Mouse (Mus musculus) thymus, postnatal 10 days (tissue): Measurements from ENCODE around the gene Slc35b2.
A peak's percentile ranks its signal among the peaks of the same experiment; 100 is the strongest.

Experiments
- DNase-seq, 2 experiments: peaks; one replicate each; pipeline ENCODE4 v3.0.0; 2021; ENCODE audit warnings: low spot score in 2 of 2

Gene Slc35b2

GRCm38 (mm10) chr17:45545278-45545961, 18.3 kb upstream of the Slc35b2 start:
- no peak for DNase-seq

GRCm38 (mm10) chr17:45546941-45547340, 16.7 kb upstream of the Slc35b2 start:
- DNase-seq = no peak

DNA sequence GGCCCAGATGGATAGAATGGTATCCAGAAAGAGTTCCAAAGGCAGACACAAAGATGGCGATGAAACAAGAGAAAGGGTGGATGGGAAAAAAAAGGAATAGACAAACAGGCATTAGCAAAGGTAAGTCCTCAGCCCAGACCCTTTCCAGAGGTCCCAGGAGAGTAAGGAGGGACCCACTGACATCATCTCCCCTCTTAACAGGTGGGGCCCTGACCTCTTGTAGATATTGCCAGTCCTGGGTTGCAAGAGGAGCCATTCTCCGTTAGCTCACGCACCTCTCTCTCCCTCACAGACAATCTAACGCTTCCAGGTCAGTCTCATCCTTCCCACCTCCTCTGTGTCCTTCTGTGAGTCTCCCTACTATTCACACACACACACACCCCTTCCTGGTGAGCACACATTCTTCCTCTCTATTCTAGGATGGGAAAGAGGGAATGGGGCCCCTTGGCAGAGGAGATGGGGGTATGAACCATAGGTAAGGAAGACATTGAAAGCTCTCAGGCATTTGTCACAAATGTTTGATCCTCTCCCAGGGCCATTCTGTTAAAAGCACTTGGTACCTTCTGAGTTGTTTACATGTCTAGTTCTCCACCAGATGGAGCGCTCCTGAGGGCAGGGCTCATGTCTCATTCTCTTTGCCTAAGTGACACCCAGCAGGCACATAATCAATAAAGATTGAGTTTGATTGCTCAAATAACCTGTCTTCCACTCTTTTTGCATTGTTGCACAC, 16.0 kb upstream of the Slc35b2 start:
- DNase-seq = no peak

GRCm38 (mm10) chr17:45548541-45549512, 14.8 kb upstream of the Slc35b2 start:
- peak; percentile 50 to 65 for DNase-seq

DNA sequence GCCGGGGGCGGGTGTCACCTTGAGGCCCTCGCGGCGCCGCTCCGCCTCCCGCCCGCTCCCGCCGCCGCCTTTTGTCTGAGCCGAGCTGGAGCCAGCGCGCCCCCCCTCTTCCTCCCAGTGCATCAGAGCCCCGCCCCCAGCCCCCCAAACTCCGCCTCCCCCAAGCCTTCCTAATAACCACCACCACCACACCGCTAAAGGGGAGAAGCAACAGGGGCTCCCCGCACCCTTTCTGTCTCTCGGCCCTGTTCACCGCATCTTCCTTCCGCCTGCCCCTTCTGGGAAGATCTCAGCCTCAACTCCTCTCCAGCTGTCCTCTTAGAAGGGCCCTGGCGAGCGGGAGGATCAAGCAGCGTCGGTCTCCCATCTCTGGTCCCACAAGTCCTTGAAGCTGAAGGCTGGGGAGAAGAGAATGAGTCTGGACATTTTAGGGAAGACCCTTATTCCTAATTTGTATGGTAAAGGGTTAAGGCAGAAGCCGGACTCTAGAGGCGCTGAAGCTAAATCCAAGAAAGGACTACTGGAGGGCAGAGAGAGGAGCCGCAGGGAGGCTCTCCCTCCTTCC, 14.0 kb upstream of the Slc35b2 start, which contains the start of gene Tmem151b:
TSS of gene Tmem151b (minus strand) at position 61 of the 565 bp plus-strand sequence.
- DNase-seq = peak; percentile 27 to 64

GRCm38 (mm10) chr17:45550253-45550652, 13.4 kb upstream of the Slc35b2 start:
- DNase-seq = no peak

GRCm38 (mm10) chr17:45551249-45551796, 12.4 kb upstream of the Slc35b2 start:
- no peak for DNase-seq

DNA sequence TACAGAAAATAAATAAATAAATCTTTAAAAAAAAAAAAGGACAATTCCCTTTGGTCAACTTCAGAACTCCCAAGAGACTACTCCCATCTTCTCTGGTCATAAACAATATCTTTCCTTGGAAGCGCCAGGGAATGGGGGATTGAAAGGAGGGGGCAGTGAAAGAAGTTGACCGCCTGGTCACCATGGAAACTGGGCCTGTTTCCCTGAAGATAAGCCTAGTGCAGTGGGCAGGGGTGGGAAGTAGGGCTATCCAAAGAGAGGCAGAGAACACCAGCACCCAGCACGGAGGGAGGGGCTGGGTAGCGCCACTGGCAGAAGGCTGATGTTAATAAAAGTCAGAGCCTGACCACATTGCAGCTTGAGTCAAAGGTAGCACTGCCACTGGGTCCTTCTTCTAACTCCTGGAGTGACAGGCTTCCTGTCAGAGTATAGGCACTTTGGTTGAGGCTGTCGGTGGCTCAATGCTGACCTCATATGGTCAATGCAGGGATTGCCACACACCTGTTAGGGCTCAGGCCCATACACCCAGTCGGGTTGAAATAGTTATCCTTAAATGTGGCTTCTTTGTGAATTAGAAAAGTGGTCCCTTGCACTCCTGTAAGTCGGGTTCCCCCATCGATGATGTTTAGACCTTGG, 11.7 kb upstream of the Slc35b2 start:
- peak; percentile 74 to 84 for DNase-seq

GRCm38 (mm10) chr17:45553065-45553464, 10.6 kb upstream of the Slc35b2 start:
- no peak for DNase-seq

GRCm38 (mm10) chr17:45554420-45554819, 9.3 kb upstream of the Slc35b2 start:
- no peak for DNase-seq

- peak; percentile 95 to 98 for DNase-seq
Observed at GRCm38 (mm10) chr17:45555452-45556106, 8.1 kb upstream of the Slc35b2 start, which contains the start of gene Nfkbie. Gene Nfkbie (plus strand): TSS chr17:45555703.

GRCm38 (mm10) chr17:45556107-45556489, 7.6 kb upstream of the Slc35b2 start:
- no peak for DNase-seq

- DNase-seq = no peak
Observed at GRCm38 (mm10) chr17:45556514-45557245, 7.0 kb upstream of the Slc35b2 start.

DNA sequence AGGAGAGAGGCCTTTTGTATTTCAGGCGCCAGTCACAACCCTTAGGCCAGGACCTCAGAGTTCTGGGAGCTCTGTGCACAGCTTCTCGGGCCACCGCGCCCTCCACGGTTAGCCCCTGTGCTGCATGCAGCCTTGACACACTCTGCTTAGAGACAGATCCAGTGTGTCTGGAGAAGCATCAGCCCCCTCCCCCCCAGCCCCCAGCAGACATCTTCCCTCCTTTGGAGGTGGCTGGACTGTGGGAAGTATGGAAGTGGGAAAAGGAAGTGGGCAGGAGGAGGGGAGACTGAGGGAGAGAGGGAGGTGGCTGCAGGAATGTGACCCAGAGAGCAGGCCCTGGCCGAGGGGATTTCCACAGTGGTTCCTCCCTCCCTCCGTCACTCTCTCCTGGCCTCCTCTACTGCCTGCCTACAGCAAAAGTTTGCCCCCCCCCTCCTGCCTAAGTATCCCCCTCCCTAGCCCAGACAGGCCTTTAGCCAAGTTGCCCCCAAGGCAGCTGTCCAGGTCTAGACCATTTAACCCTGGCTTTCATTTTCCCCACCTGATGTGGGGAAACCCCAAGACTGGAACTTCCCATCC, 6.3 kb upstream of the Slc35b2 start:
- peak in 1 of 2 experiments; percentile 45 for DNase-seq

DNA sequence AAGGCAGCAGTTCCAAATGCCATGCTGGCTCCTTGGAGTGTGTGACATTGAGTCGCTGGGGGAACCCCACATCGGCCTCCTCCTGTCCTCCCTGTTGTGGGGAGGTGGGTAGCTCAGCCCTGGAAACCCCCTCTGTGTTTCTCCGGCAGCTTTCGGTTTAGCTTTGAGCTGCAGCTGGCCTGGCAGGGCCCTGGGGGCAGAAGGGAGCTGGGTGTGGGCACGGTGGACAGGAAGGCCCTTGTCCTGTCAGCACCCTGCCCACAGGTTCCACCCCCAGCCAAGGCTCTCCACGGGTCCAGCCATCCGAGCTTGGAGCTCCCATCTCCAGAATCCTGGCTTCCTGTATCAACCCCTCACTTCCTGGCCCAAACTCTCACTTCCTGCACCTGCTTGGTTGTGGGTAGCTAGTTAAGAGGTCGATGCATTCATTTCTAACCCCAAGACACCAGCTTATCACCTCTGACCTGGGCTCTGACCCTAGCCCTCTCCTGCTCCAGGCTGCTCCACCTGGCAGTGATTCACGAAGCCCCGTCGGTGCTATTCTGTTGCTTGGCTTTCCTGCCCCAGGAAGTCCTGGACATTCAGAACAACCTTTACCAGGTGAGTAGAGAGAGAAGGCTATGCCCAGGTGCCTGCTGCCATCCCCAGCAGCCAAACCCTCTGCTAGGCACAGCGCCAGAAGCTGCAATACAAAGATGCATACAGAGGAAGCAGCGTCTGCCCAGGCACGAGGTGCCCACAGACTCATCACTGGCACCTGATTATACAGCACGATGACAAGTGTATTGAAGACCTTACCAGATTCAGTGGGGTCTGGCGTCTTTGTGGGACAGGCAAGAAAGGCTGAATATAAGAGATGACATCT, 5.4 kb upstream of the Slc35b2 start:
- DNase-seq = peak in 1 of 2 experiments; percentile 38

- no peak for DNase-seq
Observed at GRCm38 (mm10) chr17:45559732-45560525, 3.7 kb upstream of the Slc35b2 start.

DNA sequence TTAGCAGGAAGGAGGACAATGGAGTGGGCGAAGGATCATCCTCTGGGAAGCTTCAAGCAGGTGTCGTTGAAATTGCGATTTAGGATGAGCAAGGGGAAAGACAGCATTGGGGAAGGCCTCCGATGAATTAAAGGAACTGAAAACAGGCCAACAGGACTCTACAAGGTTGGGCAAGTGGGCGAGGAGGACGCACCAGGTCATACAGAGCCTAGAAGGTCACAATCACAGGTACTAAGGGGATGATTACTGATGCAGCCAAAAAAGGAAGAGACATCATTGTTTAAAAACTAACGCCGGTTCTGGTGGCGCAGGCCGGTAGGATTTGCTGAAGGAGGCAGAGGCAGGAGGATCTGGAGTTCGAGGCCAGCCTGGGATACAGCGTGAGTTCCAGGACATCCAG, 458 bp upstream of the Slc35b2 start:
- no peak for DNase-seq
